Mouse (Mus musculus): ENCODE results near the gene Plb1.

Gene Plb1

GRCm38 (mm10) chr5:32332591-32332990 lies 100.1 kb downstream of the Plb1 start:
- no peak for DNase-seq (ENCODE audit: low read depth, low spot score)

GRCm38 (mm10) chr5:32335172-32335571 lies 102.7 kb downstream of the Plb1 start:
- no peak for DNase-seq (ENCODE audit: low read depth, low spot score)

- DNase-seq (ENCODE audit: low read depth, low spot score) = no peak
Observed at GRCm38 (mm10) chr5:32336092-32336491, 103.6 kb downstream of the Plb1 start.

GRCm38 (mm10) chr5:32337336-32337735 lies 104.8 kb downstream of the Plb1 start:
- DNase-seq (ENCODE audit: low read depth, low spot score) = no peak

- DNase-seq (ENCODE audit: low read depth, low spot score) = no peak
Observed at GRCm38 (mm10) chr5:32338339-32338738, 105.8 kb downstream of the Plb1 start.

GRCm38 (mm10) chr5:32338766-32339165 lies 106.3 kb downstream of the Plb1 start:
- DNase-seq (ENCODE audit: low read depth, low spot score) = no peak

- no peak for DNase-seq (ENCODE audit: low read depth, low spot score)
Observed at GRCm38 (mm10) chr5:32340246-32340645, 107.7 kb downstream of the Plb1 start.

GRCm38 (mm10) chr5:32342711-32343285 lies 110.3 kb downstream of the Plb1 start:
- DNase-seq (ENCODE audit: low read depth, low spot score) = no peak

- no peak for DNase-seq (ENCODE audit: low read depth, low spot score)
Observed at GRCm38 (mm10) chr5:32346025-32346912, 113.8 kb downstream of the Plb1 start.

GRCm38 (mm10) chr5:32349718-32350117 lies 117.2 kb downstream of the Plb1 start:
- no peak for DNase-seq (ENCODE audit: low read depth, low spot score)

- DNase-seq (ENCODE audit: low read depth, low spot score) = no peak
Observed at GRCm38 (mm10) chr5:32350551-32351256, 118.2 kb downstream of the Plb1 start.

- no peak for DNase-seq (ENCODE audit: low read depth, low spot score)
Observed at GRCm38 (mm10) chr5:32351721-32352465, 119.4 kb downstream of the Plb1 start.

- DNase-seq (ENCODE audit: low read depth, low spot score) = no peak
Observed at GRCm38 (mm10) chr5:32352845-32353244, 120.3 kb downstream of the Plb1 start.

GRCm38 (mm10) chr5:32353280-32353679 lies 120.8 kb downstream of the Plb1 start:
- no peak for DNase-seq (ENCODE audit: low read depth, low spot score)

- no peak for DNase-seq (ENCODE audit: low read depth, low spot score)
Observed at GRCm38 (mm10) chr5:32360511-32360910, 128.0 kb downstream of the Plb1 start.

- no peak for DNase-seq (ENCODE audit: low read depth, low spot score)
Observed at GRCm38 (mm10) chr5:32361441-32362235, 129.1 kb downstream of the Plb1 start.

GRCm38 (mm10) chr5:32369391-32369790 lies 136.9 kb downstream of the Plb1 start:
- DNase-seq (ENCODE audit: low read depth, low spot score) = no peak

GRCm38 (mm10) chr5:32371239-32371638 lies 138.7 kb downstream of the Plb1 start:
- DNase-seq (ENCODE audit: low read depth, low spot score) = no peak

- DNase-seq (ENCODE audit: low read depth, low spot score) = no peak
Observed at GRCm38 (mm10) chr5:32378546-32378945, 146.0 kb downstream of the Plb1 start.

- DNase-seq (ENCODE audit: low read depth, low spot score) = no peak
Observed at GRCm38 (mm10) chr5:32388656-32389055, 156.1 kb downstream of the Plb1 start.

- DNase-seq (ENCODE audit: low read depth, low spot score) = no peak
Observed at GRCm38 (mm10) chr5:32390295-32390694, 157.8 kb downstream of the Plb1 start.

Measured in WW6 (cell line).